Mouse (Mus musculus): ENCODE data around the gene Pald1. TPM values are rescaled to one million over a fixed set of nuclear protein-coding genes. Genes with fewer than 3 reads are reported as not detected.

Pald1 gene
- 10 to 100 TPM; 14.3 to 15.4 TPM for total RNA-seq (2021)

- peak; percentile 54 to 56 for DNase-seq
These were observed at the start of gene Pald1 for GRCm38 (mm10) chr10:61383021-61383714. Gene Pald1 (minus strand): TSS chr10:61383530.

GRCm38 (mm10) chr10:61431375-61431774 is 48.0 kb upstream of the Pald1 start:
- peak; percentile 44 to 45 for DNase-seq

- no peak for DNase-seq
These were observed 45.7 kb upstream of the Pald1 start for GRCm38 (mm10) chr10:61429043-61429442.

GRCm38 (mm10) chr10:61428416-61428815 is 45.1 kb upstream of the Pald1 start:
- DNase-seq: no peak

GRCm38 (mm10) chr10:61427951-61428350 is 44.6 kb upstream of the Pald1 start:
- DNase-seq: no peak

GRCm38 (mm10) chr10:61426251-61426757 is 43.0 kb upstream of the Pald1 start:
- DNase-seq: no peak

GRCm38 (mm10) chr10:61425047-61425446 is 41.7 kb upstream of the Pald1 start:
- DNase-seq: no peak

- DNase-seq: no peak
These were observed 41.2 kb upstream of the Pald1 start for GRCm38 (mm10) chr10:61424500-61424899.

- DNase-seq: no peak
These were observed 40.0 kb upstream of the Pald1 start for GRCm38 (mm10) chr10:61423289-61423688.

GRCm38 (mm10) chr10:61422861-61423260 is 39.5 kb upstream of the Pald1 start:
- DNase-seq: no peak

GRCm38 (mm10) chr10:61420011-61420410 is 36.7 kb upstream of the Pald1 start:
- DNase-seq: no peak

GRCm38 (mm10) chr10:61419146-61419545 is 35.8 kb upstream of the Pald1 start:
- DNase-seq: no peak

GRCm38 (mm10) chr10:61418131-61418900 is 35.0 kb upstream of the Pald1 start:
- DNase-seq: no peak

GRCm38 (mm10) chr10:61417672-61418071 is 34.3 kb upstream of the Pald1 start, which contains the start of gene Nodal:
Gene Nodal (plus strand): TSS chr10:61417972.
- DNase-seq: no peak

- DNase-seq: no peak
These were observed 33.7 kb upstream of the Pald1 start for GRCm38 (mm10) chr10:61417046-61417445.

- no peak for DNase-seq
These were observed 33.2 kb upstream of the Pald1 start for GRCm38 (mm10) chr10:61416561-61416960.

GRCm38 (mm10) chr10:61415890-61416289 is 32.6 kb upstream of the Pald1 start:
- no peak for DNase-seq

GRCm38 (mm10) chr10:61415240-61415639 is 31.9 kb upstream of the Pald1 start:
- DNase-seq: no peak

- no peak for DNase-seq
These were observed 29.7 kb upstream of the Pald1 start for GRCm38 (mm10) chr10:61412910-61413625.

- DNase-seq: no peak
These were observed 26.9 kb upstream of the Pald1 start for GRCm38 (mm10) chr10:61410193-61410592.

- DNase-seq: no peak
These were observed 26.4 kb upstream of the Pald1 start for GRCm38 (mm10) chr10:61409776-61410175.

- no peak for DNase-seq
These were observed 22.6 kb upstream of the Pald1 start for GRCm38 (mm10) chr10:61405958-61406357.

- no peak for DNase-seq
These were observed 19.6 kb upstream of the Pald1 start for GRCm38 (mm10) chr10:61402911-61403310.
